26 mouse cellular contexts compared by ENCODE assay signal in genomic region chr2:170544159-170544558, GRCm38 (mm10). TPM values are rescaled to one million over a fixed set of nuclear protein-coding genes. Genes with fewer than 3 reads are reported as not detected.
DNase-seq lines count a peak whose midpoint lies in the region; ATAC-seq lines count a peak whose summit lies in the region.
"Had no signal": no experiment of that assay in that cellular context is flagged by ENCODE, and none has a peak within 500 bp of the region (broad histone marks: within the 10 kb centered on the region; RNA-seq: fewer than 3 reads in every experiment).

No protein-coding gene starts in this region.

- WGBS in forebrain, embryonic 11.5 days: 67% methylated on average over 3 of the region's 3 CpGs
- WGBS in forebrain, embryonic 10.5 days: 89% methylated on average over 3 of the region's 3 CpGs

- DNase-seq in forebrain, embryonic 11.5 days (ENCODE audit: low spot score): no peak
- no peak for DNase-seq in forebrain, embryonic 10.5 days (ENCODE audit: extremely low spot score, low spot score)
- DNase-seq in kidney, adult 9 months: peak; percentile 75
- no peak for DNase-seq in kidney, adult 18-20 months
- DNase-seq in lung, postnatal 36 days: peak; percentile 3
- no peak for DNase-seq in lung, postnatal 10 days
- peak; percentile 24 to 57 for DNase-seq in kidney, postnatal 36 days
- no peak for DNase-seq in thymus, postnatal 4 days
- DNase-seq: adrenal gland, adult 2 months; adrenal gland, postnatal 25 days; cerebellum, adult 11 months; cerebellum, adult 8-10 months; cerebellum, postnatal 25 days; gastrocnemius, postnatal 36 days; heart, adult 11 months; heart, postnatal 10 days; heart, postnatal 4 days had no signal

- no peak overlapping the region for H3K4me3 ChIP-seq in forebrain, embryonic 11.5 days (ENCODE audit: low read depth, low read length)
- H3K4me3 ChIP-seq in forebrain, embryonic 10.5 days: no peak overlapping the region
- H3K4me3 ChIP-seq: embryonic facial prominence, embryonic 13.5 days; heart, embryonic 10.5 days; hindbrain, embryonic 12.5 days had no signal

- no peak overlapping the region for H3K4me2 ChIP-seq in forebrain, embryonic 11.5 days (ENCODE audit: low read depth, low read length, severe bottlenecking)
- H3K4me2 ChIP-seq: embryonic facial prominence, embryonic 13.5 days; hindbrain, embryonic 12.5 days had no signal

- H3K4me1 ChIP-seq in forebrain, embryonic 11.5 days (replicated peaks; ENCODE audit: control insufficient read depth, insufficient read depth, low read length): peaks cover 6% of the 10 kb centered on the region
- H3K4me1 ChIP-seq in forebrain, embryonic 10.5 days: peaks cover 42% of the 10 kb centered on the region

- peak; percentile 28; the same call in 1 of the 2 replicates for ATAC-seq in forebrain, embryonic 11.5 days (replicated peaks; ENCODE audit: low FRiP score)
- ATAC-seq: activated CD4-positive, CD25-positive, alpha-beta regulatory T cell, adult 4 months; hindbrain, embryonic 16.5 days; inflammation-experienced regulatory T-cells, adult 6 months had no signal

- no peaks in the 10 kb centered on the region for H3K36me3 ChIP-seq in forebrain, embryonic 11.5 days (ENCODE audit: control insufficient read depth, insufficient read depth, low read length)
- no peaks in the 10 kb centered on the region for H3K36me3 ChIP-seq in forebrain, embryonic 10.5 days (replicated peaks)
- H3K36me3 ChIP-seq: embryonic facial prominence, embryonic 13.5 days; heart, embryonic 10.5 days; hindbrain, embryonic 12.5 days had no signal

- H3K9me3 ChIP-seq in forebrain, embryonic 11.5 days (ENCODE audit: control insufficient read depth, low read length): no peaks in the 10 kb centered on the region
- H3K9me3 ChIP-seq in forebrain, embryonic 10.5 days: no peaks in the 10 kb centered on the region
- H3K9me3 ChIP-seq: embryonic facial prominence, embryonic 13.5 days; heart, embryonic 10.5 days; hindbrain, embryonic 12.5 days had no signal

- no peak overlapping the region for H3K27ac ChIP-seq in forebrain, embryonic 11.5 days (ENCODE audit: low read depth, low read length)
- H3K27ac ChIP-seq in forebrain, embryonic 10.5 days: no peak overlapping the region
- H3K27ac ChIP-seq: embryonic facial prominence, embryonic 13.5 days; heart, embryonic 10.5 days; hindbrain, embryonic 12.5 days had no signal

- H3K27me3 ChIP-seq in forebrain, embryonic 11.5 days (ENCODE audit: control insufficient read depth, insufficient read depth, low read length): no peaks in the 10 kb centered on the region
- peaks cover 8% of the 10 kb centered on the region for H3K27me3 ChIP-seq in forebrain, embryonic 10.5 days (ENCODE audit: poor library complexity, severe bottlenecking)
- H3K27me3 ChIP-seq: embryonic facial prominence, embryonic 13.5 days; hindbrain, embryonic 12.5 days had no signal

- no peak overlapping the region for H3K9ac ChIP-seq in forebrain, embryonic 11.5 days (ENCODE audit: low read length)
- H3K9ac ChIP-seq: embryonic facial prominence, embryonic 13.5 days; hindbrain, embryonic 12.5 days had no signal

RNA-seq across cellular contexts. Expression of gene Cyp24a1, which starts 47.2 kb away (rescaled TPM):
- polyA plus RNA-seq in forebrain, embryonic 11.5 days (2014; fragmentation: Nextera tagmentation; extraction: Ambion mirVana): 0.07 TPM in 1 of 2 replicates, not detected in the other
- 0.05 TPM in 1 of 2 replicates, not detected in the other for polyA plus RNA-seq in forebrain, embryonic 10.5 days (2016; fragmentation: Nextera tagmentation; extraction: Ambion mirVana)
- polyA plus RNA-seq: C2C12; embryonic facial prominence, embryonic 13.5 days; heart, embryonic 10.5 days; heart, embryonic 14.5 days; hindbrain, embryonic 12.5 days; inflammation-experienced regulatory T-cells, adult 6 months had no signal

RNA-seq across cellular contexts. Expression of gene Pfdn4, which starts 47.9 kb away (rescaled TPM):
- 105 and 130 TPM in 2 replicates for polyA plus RNA-seq in forebrain, embryonic 11.5 days (2014; fragmentation: Nextera tagmentation; extraction: Ambion mirVana)
- polyA plus RNA-seq in forebrain, embryonic 10.5 days (2016; fragmentation: Nextera tagmentation; extraction: Ambion mirVana): 94.0 and 98.9 TPM in 2 replicates

RNA-seq across cellular contexts. Expression of gene 4930470P17Rik, which starts 57.7 kb away (rescaled TPM):
- polyA plus RNA-seq in forebrain, embryonic 11.5 days (2014; fragmentation: Nextera tagmentation; extraction: Ambion mirVana): not detected in 2 replicates
- polyA plus RNA-seq in forebrain, embryonic 10.5 days (2016; fragmentation: Nextera tagmentation; extraction: Ambion mirVana): not detected in 2 replicates
- polyA plus RNA-seq: activated CD4-positive, CD25-positive, alpha-beta regulatory T cell, adult 4 months; adrenal gland, adult 2 months; C2C12; cortical plate, adult 2 months; embryonic facial prominence, embryonic 13.5 days; heart, embryonic 10.5 days; heart, embryonic 14.5 days; hindbrain, embryonic 12.5 days; inflammation-experienced regulatory T-cells, adult 6 months had no signal

Comparison
In these comparisons a context has a peak if more than half of its experiments do, and no peak if none do; other contexts are left out.
1. DNase-seq: peak in kidney, adult 9 months (single experiment), lung, postnatal 36 days (single experiment) and kidney, postnatal 36 days (2 of 2); none in forebrain, embryonic 11.5 days (single experiment), forebrain, embryonic 10.5 days (single experiment), kidney, adult 18-20 months (single experiment), lung, postnatal 10 days (single experiment) and thymus, postnatal 4 days (single experiment).